Mouse (Mus musculus) liver, postnatal 0 days (tissue): Measurements from ENCODE around the gene Mtmr3. TPM values are rescaled to one million over a fixed set of nuclear protein-coding genes. Genes with fewer than 3 reads are reported as not detected.
A peak's percentile ranks its signal among the peaks of the same experiment; 100 is the strongest.

Experiments used
- ATAC-seq: fragments of 200-750 bp; cut with Nextera tagmentation; 2 replicates; pipeline ENCODE4 v1.8.0; 2017; ENCODE audit warnings: mild to moderate bottlenecking, moderate library complexity
- DNase-seq: peaks from one replicate; pipeline ENCODE4 v3.0.0-alpha.2; 2016
- H3K27ac ChIP-seq: fragments of 300-500 bp; sonication (generic); 2 replicates; pipeline ENCODE4 v1.5.1; 2014; ENCODE audit warnings: antibody characterized with exemption, moderate library complexity, mild to moderate bottlenecking, low read depth
- H3K27me3 ChIP-seq: fragments of 300-500 bp; sonication (generic); 2 replicates; pipeline ENCODE4 v1.6.1; 2014; ENCODE audit warnings: low read length, control low read depth, mixed read lengths; ENCODE audit not compliant: insufficient read depth
- H3K36me3 ChIP-seq: fragments of 300-500 bp; sonication (generic); replicated peaks from 2 replicates; pipeline ENCODE4 v1.6.1; 2014; ENCODE audit warnings: mild to moderate bottlenecking, control low read depth, low read length, moderate library complexity, mixed read lengths; ENCODE audit not compliant: insufficient read depth
- H3K4me1 ChIP-seq: fragments of 300-500 bp; sonication (generic); 2 replicates; pipeline ENCODE4 v1.6.1; 2014; ENCODE audit warnings: antibody characterized with exemption, mild to moderate bottlenecking, control low read depth; ENCODE audit not compliant: insufficient read depth
- H3K4me2 ChIP-seq: fragments of 300-500 bp; sonication (generic); 2 replicates; pipeline ENCODE4 v1.6.1; 2014; ENCODE audit warnings: low read depth, mild to moderate bottlenecking, low read length, moderate library complexity, mixed read lengths
- H3K4me3 ChIP-seq: fragments of 300-500 bp; sonication (generic); 2 replicates; pipeline ENCODE4 v1.5.1; 2014; ENCODE audit warnings: low read depth, low read length
- H3K9ac ChIP-seq: fragments of 300-500 bp; sonication (generic); replicated peaks from 2 replicates; pipeline ENCODE4 v1.6.1; 2014; ENCODE audit warnings: mild to moderate bottlenecking, moderate library complexity
- H3K9me3 ChIP-seq: fragments of 300-500 bp; sonication (generic); 2 replicates; pipeline ENCODE4 v1.6.1; 2016; ENCODE audit warnings: mild to moderate bottlenecking, control low read depth, low read length, mixed read lengths
- CTCF ChIP-seq: sonication (generic); IDR thresholded peaks from 2 replicates; pipeline ENCODE4 v1.5.1; 2016; ENCODE audit warnings: antibody characterized with exemption, low read depth
- EP300 ChIP-seq: IDR thresholded peaks from 2 replicates; pipeline ENCODE4 v1.6.1; 2016; ENCODE audit warnings: antibody characterized with exemption, low read depth, mild to moderate bottlenecking
- WGBS: fragments of 180-500 bp; shearing (Covaris S2); extraction: QIAGEN DNeasy Blood & Tissue Kit; methylation state at CpG from one replicate; pipeline ENCODE4 v1.1.7; 2014; ENCODE audit not compliant: insufficient replicate concordance; 5-methylcytosine and 5-hydroxymethylcytosine counted together
- polyA plus RNA-seq: library from polyadenylated mRNA; unstranded; fragments of >200 nt; fragmentation: Nextera tagmentation; extraction: Ambion mirVana; gene quantifications from 2 replicates; pipeline ENCODE4 v1.2.1, GENCODE M21; 2015

The Mtmr3 gene
- polyA plus RNA-seq, 1 experiment from 2014 or later: 11.2 TPM

GRCm38 (mm10) chr11:4571491-4571901, 23.2 kb downstream of the Mtmr3 start:
- Histone ChIP-seq H3K4me1 (peaks cover 5% of the 10 kb centered on the region; the same call in 1 of the 2 replicates), H3K27ac (no peak overlapping the region)

GRCm38 (mm10) chr11:4566333-4566732, 28.3 kb downstream of the Mtmr3 start:
- Histone ChIP-seq H3K36me3 (peaks cover 5% of the 10 kb centered on the region), H3K4me2 (no peak overlapping the region), H3K9me3 (no peaks in the 10 kb centered on the region), H3K27me3 (no peaks in the 10 kb centered on the region), H3K27ac (no peak overlapping the region), H3K4me1 (no peaks in the 10 kb centered on the region), H3K4me3 (no peak overlapping the region), H3K9ac (no peak overlapping the region)
- WGBS: 68% methylated on average over 6 of the region's 6 CpGs
- DNase-seq: no peak
- ATAC-seq: no peak
- no peak for TF ChIP-seq CTCF
- no peak for TF ChIP-seq EP300

More at GRCm38 (mm10) chr11:4571491-4571901, 23.2 kb downstream of the Mtmr3 start:
- H3K36me3 ChIP-seq: peaks cover 5% of the 10 kb centered on the region; the same call in 1 of the 2 replicates
- no peak for DNase-seq
- H3K4me3 ChIP-seq: no peak overlapping the region
- ATAC-seq: no peak
- 77% methylated on average over 4 of the region's 4 CpGs for WGBS
- TF ChIP-seq EP300 (no peak), CTCF (no peak)
- H3K27me3 ChIP-seq: no peaks in the 10 kb centered on the region
- no peak overlapping the region for H3K9ac ChIP-seq
- no peak overlapping the region for H3K4me2 ChIP-seq
- no peaks in the 10 kb centered on the region for H3K9me3 ChIP-seq

GRCm38 (mm10) chr11:4565545-4565944, 29.1 kb downstream of the Mtmr3 start:
- Histone ChIP-seq H3K9ac (no peak overlapping the region), H3K36me3 (peaks cover 5% of the 10 kb centered on the region), H3K4me2 (no peak overlapping the region), H3K27ac (no peak overlapping the region), H3K9me3 (no peaks in the 10 kb centered on the region), H3K27me3 (no peaks in the 10 kb centered on the region), H3K4me1 (no peaks in the 10 kb centered on the region), H3K4me3 (no peak overlapping the region)
- ATAC-seq: no peak
- DNase-seq: no peak
- TF ChIP-seq EP300: no peak
- no peak for TF ChIP-seq CTCF
- WGBS: 72% methylated on average over 2 of the region's 2 CpGs

- peak; percentile 12 for DNase-seq
- no peaks in the 10 kb centered on the region for H3K27me3 ChIP-seq
- peak; percentile 98 for TF ChIP-seq EP300
- TF ChIP-seq CTCF: no peak
- H3K27ac ChIP-seq: peak overlapping the region; percentile 84
- H3K4me1 ChIP-seq: peaks cover 15% of the 10 kb centered on the region
- no peaks in the 10 kb centered on the region for H3K9me3 ChIP-seq
- H3K36me3 ChIP-seq: no peaks in the 10 kb centered on the region
- peak overlapping the region; percentile 27; the same call in 1 of the 2 replicates for H3K9ac ChIP-seq
- ATAC-seq: peak; percentile 94
- H3K4me3 ChIP-seq: no peak overlapping the region
- WGBS: 62% methylated on average over 2 of the region's 2 CpGs
- H3K4me2 ChIP-seq: peak overlapping the region; percentile 43; the same call in 1 of the 2 replicates
Measured at GRCm38 (mm10) chr11:4553274-4554063, 41.2 kb downstream of the Mtmr3 start.

GRCm38 (mm10) chr11:4547569-4547968, 47.1 kb downstream of the Mtmr3 start:
- ATAC-seq (no peak), DNase-seq (no peak)
- WGBS: 91% methylated on average over 4 of the region's 4 CpGs
- H3K9me3 ChIP-seq: no peaks in the 10 kb centered on the region
- no peak overlapping the region for H3K4me3 ChIP-seq
- H3K4me1 ChIP-seq: peaks cover 8% of the 10 kb centered on the region
- H3K36me3 ChIP-seq: no peaks in the 10 kb centered on the region
- H3K27ac ChIP-seq: peak overlapping the region; percentile 46; the same call in 1 of the 2 replicates
- no peaks in the 10 kb centered on the region for H3K27me3 ChIP-seq
- TF ChIP-seq CTCF: no peak
- no peak for TF ChIP-seq EP300
- H3K4me2 ChIP-seq: no peak overlapping the region
- peak overlapping the region; percentile 5; the same call in 1 of the 2 replicates for H3K9ac ChIP-seq

- 75% methylated on average over 3 of the region's 3 CpGs for WGBS
- Histone ChIP-seq H3K36me3 (0 out of 2 replicates have a peak, but pooled peaks cover 3% of the 10 kb centered on the region), H3K4me3 (no peak overlapping the region), H3K9ac (peak overlapping the region; percentile 28; the same call in 1 of the 2 replicates), H3K27me3 (no peaks in the 10 kb centered on the region), H3K9me3 (no peaks in the 10 kb centered on the region), H3K27ac (peak overlapping the region; percentile 55; the same call in 1 of the 2 replicates), H3K4me2 (no peak overlapping the region), H3K4me1 (peaks cover 18% of the 10 kb centered on the region)
- no peak for TF ChIP-seq EP300
- TF ChIP-seq CTCF: no peak
- DNase-seq (no peak), ATAC-seq (no peak)
Measured at GRCm38 (mm10) chr11:4545976-4546375, 48.7 kb downstream of the Mtmr3 start.
